Mouse (Mus musculus) urinary bladder, adult 2 months (tissue): ENCODE measurements around the gene Fxyd3. TPM values are rescaled to one million over a fixed set of nuclear protein-coding genes. Genes with fewer than 3 reads are reported as not detected.
A peak's percentile ranks its signal among the peaks of the same experiment; 100 is the strongest.

ENCODE experiments used
- DNase-seq: peaks from one replicate; pipeline ENCODE4 v3.0.0; 2022; ENCODE audit warnings: low spot score
- polyA plus RNA-seq: library from polyadenylated mRNA; depleted of rRNA; stranded (reverse); fragments of >200 nt; gene quantifications from 2 replicates; pipeline ENCODE4 v1.2.3, GENCODE M21; 2012

Fxyd3 gene
- polyA plus RNA-seq, 1 experiment: 558 TPM

DNA sequence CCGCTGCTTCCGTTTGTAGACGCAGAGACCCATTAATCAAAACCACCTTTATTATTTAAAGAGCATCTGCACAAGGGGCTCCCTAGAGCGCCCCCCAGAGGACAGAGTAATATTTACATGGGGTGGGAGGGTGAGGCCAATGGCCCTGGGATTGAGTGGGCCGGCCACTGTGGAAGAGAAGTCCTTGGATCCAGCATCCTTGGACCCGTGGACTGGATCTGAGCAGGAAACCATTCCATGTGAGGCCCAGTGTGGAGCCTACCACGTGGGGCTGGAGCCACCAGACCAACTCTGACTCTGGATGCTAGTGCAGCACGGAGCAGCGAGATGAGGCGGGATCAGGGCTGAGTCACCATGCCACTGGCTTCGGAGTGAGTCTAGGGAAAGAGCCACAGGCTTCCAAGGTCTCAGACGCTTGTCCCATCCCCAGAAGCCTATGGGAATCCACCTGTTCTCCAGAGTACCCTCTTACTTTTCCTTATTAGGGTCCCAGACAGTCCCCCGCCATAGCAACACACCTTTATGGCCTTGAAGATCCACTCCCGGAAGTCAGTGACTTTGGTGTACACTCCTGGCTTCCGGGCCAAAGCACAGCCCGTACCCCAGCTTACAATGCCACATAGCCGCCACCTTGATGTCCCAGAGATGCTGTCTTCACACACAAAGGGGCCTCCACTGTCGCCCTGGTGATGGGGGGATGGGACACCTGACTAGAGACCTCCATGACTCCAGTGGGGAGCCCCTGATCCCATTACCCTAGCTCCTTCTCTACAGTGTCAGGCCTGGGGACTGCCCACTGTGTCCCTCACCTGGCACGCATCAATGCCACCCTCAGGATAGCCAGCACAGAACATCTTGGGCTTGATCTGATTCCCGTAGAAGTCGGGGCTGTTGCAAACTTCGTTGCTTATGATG, 22.4 kb upstream of the Fxyd3 start:
- DNase-seq: no peak

DNA sequence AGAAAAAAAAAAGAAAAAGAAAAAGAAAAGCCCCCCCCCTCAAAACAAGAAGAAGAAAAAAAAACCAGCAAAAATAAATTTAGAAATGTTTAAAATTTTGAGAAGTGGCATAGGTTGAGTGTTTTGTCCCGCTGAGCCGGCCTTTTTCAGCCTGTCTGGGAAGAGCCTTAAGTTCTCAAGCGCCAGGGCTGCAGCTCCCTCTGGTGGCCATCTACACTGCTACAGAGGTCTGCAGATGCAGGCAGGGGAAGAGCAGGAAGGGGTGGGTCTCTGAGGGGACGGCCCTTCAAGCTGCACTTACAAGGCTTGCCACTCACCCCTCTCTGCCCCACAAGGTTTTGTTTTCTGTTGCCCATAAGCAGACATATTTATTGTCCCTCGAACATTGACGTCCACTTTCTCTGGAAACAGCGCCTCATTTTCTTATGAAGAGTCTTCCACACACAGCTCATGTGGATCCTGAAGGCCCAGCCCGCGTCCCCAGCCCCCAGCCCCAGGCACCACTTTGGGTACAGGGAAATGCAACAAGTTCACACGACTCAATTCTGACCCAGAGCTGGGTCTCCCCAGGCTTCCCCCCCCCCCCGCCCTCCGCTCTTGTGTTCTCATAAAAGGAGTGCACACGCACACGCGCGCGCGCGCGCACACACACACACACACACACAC, 21.2 kb upstream of the Fxyd3 start:
- DNase-seq: peak; percentile 71

DNA sequence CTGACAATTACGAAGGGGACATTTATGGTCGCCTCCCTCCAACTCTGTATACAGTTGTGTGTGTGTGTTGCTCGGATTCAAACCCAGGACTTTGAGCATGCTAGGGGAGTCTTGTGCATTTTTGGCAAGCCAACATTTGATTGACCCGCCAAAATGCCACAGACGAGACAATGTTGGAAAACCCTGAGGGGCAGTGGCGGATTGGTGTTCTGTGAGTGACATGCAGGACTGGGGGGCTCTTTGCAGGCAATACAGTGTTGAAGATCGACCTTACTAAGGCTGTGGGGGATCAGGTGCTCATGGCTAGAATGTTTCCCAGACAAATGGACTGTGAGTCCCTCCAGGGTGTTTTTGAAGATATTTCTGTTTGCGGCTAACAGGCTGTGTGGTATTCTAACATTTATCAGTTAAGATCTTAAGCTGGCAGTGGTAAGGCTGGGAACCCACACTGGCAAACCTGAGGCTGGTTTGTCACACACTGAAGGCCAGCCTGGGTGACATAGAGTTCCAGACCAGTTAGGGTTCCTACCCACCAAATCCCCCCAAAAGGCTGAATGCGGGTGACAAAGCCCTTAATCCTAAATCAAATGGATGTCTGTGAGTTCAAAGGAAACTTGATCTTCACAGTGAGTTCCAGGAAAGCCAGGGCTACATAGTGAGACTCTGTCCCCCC, 20.5 kb upstream of the Fxyd3 start:
- no peak for DNase-seq

DNA sequence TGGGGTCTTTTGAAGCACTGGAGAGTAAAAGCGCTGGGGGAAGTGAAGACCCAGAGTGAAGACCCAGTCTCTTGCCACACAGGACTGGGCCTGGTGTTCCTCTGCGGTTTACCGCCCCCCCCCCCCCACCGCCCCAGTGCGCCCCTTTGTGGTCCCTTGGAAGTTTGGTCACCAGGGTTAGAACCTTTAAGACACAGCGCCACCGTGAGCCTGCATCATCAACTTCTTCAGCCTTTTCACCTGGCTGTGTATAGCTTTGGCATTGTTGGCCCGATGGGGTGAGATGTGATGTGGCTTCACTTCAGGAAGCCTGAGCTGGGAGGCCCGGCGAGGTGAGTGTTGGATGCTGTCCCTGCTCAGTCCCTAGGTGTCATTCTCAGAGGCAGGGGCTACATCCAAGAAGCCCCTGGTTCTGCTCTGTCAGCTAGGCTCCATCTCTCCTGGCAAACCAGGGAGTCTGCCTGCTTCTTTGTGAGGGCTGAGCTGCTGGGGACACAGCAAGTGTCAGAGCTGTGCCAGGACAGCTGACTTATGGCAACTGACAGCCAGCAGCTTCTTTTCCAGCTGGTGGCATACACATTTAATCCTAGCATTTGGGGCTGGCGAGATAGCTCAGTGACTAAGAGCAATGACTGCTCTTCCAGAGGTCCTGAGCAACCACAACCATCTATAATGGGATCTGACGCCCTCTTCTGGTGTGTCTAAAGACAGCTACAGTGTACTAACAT, 18.4 kb upstream of the Fxyd3 start:
- DNase-seq: no peak

DNA sequence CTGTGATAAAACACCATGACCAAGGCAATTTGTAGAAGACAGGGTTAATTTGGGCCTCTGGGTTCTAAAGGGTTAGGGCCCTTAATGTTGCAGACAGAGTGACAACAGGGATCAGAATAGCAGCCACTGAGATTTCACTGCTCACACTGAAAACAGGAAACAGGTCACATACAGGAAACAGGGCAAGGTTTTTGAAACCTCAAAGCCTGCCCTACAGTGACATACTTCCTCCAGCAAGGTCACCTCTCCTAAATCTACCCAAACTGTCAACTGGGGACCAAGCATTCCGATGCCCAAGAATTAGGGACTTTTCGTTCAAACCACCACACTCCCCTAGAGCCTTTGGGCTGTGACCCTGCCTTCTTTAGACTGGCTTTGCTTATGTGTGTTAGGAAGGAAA, 13.2 kb upstream of the Fxyd3 start:
- DNase-seq: no peak

DNA sequence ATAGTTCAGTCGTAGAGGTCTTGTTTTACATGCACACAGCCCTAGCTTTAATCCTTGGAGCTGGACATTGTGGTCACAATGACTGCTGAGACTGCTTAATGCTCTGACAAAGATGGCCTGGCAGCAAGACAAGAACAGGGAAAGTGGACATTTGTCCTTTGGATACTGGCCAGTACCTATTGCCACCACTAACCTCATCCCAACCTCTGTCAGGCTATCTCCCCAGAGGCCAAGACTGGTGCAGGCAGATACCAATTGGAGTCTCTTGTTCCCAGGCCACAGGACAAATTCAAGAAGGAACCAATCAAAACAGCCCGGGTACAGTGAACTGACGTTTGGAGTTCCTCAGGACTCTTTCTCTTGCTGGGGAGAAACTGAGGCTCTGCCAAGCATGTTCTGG, 11.7 kb upstream of the Fxyd3 start:
- DNase-seq: no peak

DNA sequence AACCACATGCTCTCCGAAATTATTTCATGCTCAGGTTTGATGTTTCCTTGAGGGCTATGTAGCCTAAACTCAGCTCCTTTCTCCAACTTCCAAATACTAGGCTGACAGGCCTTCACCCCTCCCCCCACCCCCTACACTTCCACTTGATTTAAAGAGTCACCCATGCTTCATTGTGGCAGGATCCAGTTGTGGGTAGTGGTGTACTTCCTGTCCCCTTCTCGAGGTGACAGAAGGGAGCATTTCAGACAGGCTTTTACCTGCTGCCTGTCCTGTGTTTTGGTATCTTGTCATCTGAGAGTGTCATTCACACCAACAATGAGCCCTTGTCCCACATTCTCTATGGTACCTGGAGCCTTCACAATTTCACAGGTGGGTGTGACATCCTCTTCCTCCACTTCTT, 10.8 kb upstream of the Fxyd3 start:
- DNase-seq: no peak

DNA sequence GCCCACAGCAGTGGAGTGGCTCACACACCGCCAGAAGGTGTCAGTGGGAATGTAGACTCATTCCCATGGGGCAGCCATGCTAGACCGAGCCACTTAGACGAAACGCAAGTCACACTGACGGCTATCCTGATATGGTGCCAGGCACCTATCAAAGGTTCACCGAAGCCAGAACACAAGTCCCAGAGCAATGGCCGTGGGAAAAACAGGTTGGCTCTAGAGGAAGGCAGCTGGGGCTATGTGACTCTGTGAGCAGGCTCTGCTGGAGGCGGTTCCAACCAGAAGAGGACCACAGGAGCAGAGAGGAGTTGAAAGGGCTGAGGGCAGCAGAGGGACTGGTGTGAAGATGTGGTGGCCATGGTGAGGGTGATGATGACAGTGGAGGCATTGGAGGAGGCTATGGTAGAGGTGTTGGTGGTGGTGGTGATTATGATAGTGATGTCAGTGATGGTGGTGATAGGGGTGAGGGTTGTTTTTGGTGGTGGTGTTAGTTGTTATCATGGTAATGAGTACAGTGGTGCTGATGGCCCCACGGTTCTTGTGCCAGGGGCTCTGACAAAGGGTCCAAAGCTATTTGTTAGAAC, 9.8 kb upstream of the Fxyd3 start:
- DNase-seq: no peak

DNA sequence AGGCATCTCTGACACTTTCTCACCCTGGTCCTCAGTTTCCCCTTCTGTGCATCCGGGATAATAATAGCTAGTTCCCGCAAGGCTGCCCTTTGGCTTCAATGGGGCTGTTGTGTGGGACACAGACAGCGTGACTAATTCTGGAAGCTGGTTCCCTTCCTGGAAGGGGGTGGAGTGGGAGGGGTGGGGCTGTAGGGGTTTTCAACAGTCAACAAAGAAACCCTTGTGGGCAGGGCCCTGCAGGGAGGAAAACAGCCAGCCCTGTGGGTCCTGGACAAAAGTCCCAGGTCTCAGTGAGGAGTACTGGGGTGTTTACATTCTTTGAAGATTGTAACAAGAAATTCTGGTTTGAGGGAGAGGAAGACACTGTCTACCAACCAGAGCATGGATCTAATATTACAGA, 8.7 kb upstream of the Fxyd3 start:
- DNase-seq: no peak

DNA sequence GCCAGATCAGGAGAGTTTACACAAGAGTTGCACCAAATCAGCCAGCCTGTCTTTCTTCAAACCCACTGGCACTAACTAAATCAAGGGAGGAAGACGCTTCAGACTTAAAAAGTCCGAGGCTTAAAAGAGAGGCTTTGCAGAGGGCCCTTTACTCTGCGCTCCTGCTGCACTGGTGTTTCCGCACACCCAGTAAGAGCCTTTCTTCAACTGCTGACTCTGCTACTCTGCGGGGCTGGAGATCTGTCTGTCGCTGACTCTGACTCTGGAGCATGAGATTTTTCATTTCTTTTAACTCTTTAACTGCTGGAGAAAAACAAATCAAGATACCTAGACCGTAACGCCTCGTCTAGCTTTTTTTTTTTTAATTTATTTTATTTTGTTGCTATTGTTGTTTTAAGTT, 7.6 kb upstream of the Fxyd3 start:
- no peak for DNase-seq

DNA sequence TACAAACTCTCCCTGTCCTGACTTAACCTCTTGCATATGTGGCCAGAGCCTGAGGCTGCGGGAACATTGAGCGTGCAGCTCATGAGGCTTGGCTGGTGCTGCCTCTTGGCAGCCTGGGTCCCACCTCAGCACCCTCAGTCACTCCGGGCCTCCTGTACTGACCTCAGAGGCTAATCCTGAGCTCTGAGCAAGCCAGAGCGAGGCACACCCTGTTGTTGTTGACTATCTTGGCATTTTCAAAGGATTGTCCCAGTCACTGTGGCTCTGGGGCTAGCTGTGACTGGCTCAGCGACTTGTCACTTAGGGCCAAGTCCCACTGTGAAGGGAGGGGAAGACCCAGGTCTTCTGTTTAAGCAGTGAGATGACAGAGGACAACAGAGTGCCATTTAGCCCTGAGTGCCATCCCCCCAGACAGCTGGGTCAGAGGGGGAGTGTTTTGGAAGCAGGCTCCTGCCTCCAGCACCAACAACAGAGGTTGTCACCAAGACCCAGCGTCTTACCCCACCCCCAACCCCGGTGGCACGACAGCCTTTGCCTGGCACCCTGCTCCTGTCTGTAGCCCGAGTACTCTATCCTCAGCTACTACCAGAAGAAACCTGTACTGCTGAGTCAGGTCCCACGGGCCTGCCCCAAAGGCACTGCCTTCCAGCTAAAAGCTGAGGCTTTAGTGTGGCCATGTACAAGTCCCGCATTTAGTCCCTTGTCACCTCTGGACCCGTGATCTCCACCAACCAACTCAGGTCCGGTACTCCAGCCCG, 6.5 kb upstream of the Fxyd3 start:
- no peak for DNase-seq

DNA sequence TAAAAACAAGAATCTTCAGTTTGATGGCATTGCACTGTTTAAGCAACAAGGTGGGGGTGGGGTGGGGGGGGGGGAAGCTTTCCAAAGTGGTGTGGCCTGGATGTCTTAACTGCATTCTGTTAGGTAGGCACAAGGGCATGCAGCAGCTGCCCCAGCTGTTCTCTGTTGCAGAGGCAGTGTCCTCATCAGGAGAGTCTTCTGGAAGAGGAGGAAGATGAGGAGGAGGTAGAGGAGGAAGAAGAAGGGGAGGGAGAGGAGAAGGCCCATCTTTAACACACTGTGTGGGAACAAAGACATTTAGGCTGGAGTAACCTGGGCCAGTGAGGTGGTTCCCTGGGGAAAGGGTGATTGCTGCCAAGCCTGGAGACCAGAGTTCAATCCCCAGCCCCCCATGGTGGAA, 5.6 kb upstream of the Fxyd3 start:
- no peak for DNase-seq

DNA sequence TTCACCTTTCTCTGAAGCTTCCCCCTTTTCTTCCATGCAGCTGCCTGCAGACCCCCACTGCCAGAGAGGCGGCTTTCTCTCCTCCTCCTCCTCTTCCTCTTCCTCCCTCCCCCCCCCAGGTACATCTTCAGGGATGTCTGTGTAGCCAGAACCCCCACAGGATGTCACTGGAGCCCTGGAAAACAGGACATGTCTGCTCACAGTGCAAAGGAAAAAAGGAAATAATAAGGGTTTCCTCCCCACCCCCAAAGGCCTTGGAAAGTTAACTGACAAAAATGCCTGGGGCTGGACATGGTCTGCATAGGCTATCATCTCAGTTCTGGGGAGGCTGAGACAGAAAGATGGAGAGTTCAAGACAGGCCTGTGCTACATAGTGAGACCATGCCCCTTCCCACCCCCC, 4.6 kb upstream of the Fxyd3 start:
- DNase-seq: no peak

DNA sequence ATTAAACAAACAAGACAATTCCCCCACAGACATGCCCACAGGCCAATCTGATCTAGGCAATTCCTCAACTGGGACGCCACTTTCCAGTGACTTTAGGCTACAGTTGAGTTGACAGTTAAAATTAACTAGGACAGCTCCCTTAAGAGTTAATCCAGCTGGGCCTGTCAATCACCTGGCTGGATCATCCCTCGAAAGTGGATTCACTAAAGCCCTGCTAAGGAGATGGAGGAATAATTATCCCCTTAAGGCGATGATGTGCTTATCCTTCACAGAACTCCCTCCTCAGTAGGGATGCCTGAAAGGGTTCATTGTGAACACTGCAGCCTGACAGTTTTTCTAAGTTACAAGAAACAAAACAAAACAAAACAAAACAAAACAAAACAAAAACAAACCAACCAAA, 4.1 kb upstream of the Fxyd3 start:
- DNase-seq: no peak

DNA sequence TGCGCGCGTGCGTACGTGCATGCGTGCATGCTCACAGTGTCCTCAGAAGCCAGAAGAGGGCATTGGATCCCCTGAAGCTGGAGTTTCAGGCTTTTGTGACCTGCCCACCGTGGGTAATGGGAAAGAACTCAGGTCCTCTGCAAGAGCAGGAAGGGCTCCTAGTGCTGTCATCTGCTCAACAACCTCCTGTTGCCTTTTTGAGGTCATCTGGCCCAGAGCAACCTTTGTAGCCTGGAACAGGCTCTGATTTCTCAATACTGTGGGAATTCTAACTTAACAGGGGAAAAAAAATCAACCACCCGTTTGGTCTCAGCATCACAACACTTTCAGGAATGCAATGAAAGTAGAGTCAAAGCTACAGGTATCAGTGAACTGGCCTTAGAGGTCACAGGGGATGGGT, 3.2 kb upstream of the Fxyd3 start:
- no peak for DNase-seq

DNA sequence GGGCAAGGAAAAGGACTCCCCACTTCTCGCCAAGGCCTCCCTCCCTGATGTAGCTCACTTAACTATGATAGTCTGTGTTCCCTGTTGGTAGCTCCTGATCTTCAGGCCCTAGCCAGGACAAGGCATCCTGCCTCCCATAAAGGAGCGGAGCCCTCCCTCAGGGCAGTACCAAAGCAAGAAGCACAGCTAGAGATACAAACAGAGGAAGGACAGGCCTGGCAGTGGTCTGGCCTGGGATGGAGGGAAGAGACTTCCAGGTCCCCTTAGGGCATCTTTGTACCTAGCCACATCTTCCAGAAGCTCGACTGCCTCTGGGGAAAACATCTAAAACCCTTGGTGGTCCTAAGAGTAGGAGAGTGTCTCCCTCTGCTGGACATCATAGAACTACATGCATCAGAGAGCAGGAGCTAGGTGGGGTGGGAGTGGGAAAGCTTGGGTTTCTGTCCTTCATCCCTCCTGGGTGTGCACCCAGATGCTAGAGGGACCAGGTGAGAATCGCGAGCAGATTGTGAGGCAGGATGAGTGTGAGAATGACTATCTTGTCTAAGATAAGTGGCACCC, 1.5 kb upstream of the Fxyd3 start:
- DNase-seq: no peak

DNA sequence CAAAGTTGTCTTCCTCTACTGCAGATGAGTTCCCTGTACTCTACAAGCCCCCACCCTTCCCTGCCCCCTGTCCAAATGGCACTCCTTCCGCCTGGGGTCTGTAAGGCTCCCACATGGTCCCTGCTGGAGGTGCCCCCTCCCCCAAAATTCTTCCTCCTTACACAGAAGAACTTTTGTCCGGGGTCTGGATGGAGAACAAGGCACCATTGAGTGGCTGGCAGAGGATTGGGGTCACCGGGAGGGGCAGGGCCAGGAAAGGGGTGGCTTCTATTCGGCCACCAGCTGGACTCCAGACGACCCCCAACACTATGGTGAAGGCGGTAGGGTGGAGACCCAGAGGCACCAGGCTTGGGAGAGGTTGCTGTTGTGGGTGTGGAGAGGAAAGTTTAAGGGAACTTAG, 966 bp upstream of the Fxyd3 start:
- no peak for DNase-seq

DNA sequence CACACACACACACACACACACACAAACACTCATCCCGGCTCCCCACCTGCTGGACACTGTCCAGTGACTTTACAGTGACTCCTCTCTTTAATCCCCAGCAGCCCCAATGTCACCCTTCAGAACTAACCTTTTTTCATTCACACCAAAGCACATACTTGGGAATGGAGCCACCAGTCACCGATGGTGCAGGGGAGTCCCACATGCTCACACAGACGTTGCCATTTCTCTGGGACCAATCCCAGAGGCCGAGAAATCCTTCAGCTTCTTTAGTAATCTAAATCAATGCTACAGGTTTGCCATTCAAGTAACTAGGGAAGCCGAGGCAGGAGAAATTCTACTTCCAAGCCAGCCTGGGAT, 1.8 kb downstream of the Fxyd3 start:
- no peak for DNase-seq

DNA sequence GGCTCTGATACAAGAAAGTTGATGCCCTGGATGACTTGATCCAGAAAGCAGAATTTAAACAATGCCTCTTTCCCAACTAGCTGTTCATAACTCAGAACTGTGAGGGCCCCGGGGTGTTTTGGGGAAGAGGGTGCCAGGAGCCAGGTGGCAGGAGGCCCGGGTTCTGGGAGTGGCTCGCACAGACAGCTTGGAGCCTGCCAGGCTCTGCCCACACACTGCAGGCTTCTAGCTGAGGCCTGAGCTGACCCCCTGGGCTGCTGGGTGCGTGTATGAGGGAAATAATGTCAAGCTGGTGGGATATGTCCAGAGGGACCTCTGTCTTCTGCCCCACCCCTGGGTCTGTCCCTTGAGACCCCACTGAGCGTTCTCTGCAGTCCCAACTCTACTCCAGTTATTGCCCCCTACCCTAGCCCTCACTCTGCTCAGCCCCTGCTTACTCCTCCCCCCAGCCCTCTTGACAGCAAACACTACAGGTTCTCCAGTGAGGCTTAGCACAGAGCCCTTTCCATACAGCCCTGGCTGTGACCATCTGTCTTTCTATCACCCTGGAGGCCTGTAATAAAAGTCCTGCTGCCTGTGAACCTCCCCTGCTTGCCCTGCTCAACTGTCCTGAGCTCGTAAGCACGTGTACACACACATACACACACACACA, 2.3 kb downstream of the Fxyd3 start:
- no peak for DNase-seq

DNA sequence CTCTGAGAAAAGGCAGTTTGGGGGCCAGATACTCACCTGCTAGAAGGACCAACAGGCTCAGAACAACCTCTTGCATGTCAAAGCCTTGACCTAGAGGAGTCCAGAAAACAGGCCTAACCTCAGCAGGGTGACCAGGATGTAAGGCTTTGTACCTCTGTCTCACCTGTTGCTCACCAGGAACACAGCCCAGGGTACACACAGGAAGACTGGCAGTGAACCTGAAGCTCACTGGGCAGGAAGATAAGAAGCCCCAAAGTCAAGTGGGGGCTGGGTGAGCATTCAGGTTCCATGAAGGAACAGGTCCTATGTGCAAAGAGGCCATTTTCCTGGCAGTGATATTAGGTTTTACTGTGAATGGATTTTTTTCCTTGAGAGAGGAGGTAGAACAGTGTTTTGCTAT, 3.0 kb downstream of the Fxyd3 start:
- DNase-seq: no peak
